Mouse (Mus musculus): ENCODE data around the gene Vmn1r179. TPM values are rescaled to one million over a fixed set of nuclear protein-coding genes. Genes with fewer than 3 reads are reported as not detected.
"Not testable (repeated sequence)": the region's sequence is repeated elsewhere in the genome, so short reads cannot be mapped to it uniquely, and the experiment has no call there.

Gene Vmn1r179
- not detected in 2 replicates for polyA plus RNA-seq (2015; fragmentation: Nextera tagmentation; extraction: Ambion mirVana)

DNA sequence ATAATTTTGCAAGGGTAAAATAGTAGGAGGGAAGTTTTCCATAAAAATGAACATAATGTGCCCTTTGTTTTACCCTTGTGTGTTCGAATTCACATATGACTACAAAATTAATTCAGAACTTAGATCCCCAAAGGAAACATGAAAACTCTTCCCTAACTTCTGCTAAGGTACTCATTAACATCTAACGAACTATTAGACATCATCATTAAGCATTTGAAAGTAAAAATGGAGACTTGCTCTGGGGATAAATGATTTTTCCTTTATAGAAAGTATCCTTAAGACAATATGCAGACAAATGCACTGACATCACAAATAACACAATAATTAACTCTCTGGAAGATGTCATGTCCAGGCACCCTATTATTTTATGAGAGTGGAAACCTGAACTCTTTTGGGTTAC, at the start of gene Vmn1r179:
Gene Vmn1r179, plus strand, starts transcription at position 301 of the 400 bp plus-strand sequence.
- no peaks in the 10 kb centered on the region for H3K27me3 ChIP-seq (ENCODE audit: control insufficient read depth, insufficient read depth, low read length)
- no peak for ATAC-seq (replicated peaks; ENCODE audit: extremely low read depth, insufficient read depth, low FRiP score)
- H3K4me3 ChIP-seq (ENCODE audit: low read length) = no peak within 1 kb of the TSS
- 35% methylated on average over 2 of the region's 2 CpGs for WGBS
- H3K27ac ChIP-seq (ENCODE audit: low read length) = no peak within 1 kb of the TSS
- no peaks in the 10 kb centered on the region for H3K4me1 ChIP-seq (ENCODE audit: control insufficient read depth, insufficient read depth, low read length)
- H3K4me2 ChIP-seq (ENCODE audit: low read depth, low read length) = no peak within 1 kb of the TSS
- H3K9ac ChIP-seq (ENCODE audit: low read length) = no peak within 1 kb of the TSS
- H3K9me3 ChIP-seq (replicated peaks; ENCODE audit: control insufficient read depth, low read length) = peaks cover 7% of the 10 kb centered on the region
- no peaks in the 10 kb centered on the region for H3K36me3 ChIP-seq (ENCODE audit: control insufficient read depth, insufficient read depth)

DNA sequence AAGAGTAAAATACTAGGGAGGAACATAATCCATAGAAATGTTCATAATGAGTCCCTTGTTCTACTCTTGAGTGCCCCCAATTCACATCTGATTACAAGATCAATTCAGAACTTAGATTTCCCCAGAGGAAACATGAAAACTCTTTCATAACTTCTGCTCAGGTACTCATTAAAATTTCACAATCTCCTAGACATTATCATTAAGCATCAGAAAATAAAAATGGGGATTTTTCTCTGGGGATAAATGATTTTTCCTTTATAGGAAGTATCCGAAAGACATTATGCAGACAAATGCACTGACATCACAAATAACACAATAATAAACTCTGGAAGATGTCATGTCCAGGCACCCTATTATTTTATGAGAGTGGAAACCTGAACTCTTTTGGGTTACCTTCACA, 35.1 kb upstream of the Vmn1r179 start, which contains the start of gene Vmn1r178:
Gene Vmn1r178, plus strand, starts transcription at position 301 of the 400 bp plus-strand sequence.
- Histone ChIP-seq H3K27ac (ENCODE audit: low read length) (no peak within 1 kb of the TSS), H3K4me3 (ENCODE audit: low read length) (no peak within 1 kb of the TSS), H3K4me1 (ENCODE audit: control insufficient read depth, insufficient read depth, low read length) (no peaks in the 10 kb centered on the region), H3K4me2 (ENCODE audit: low read depth, low read length) (no peak within 1 kb of the TSS), H3K27me3 (ENCODE audit: control insufficient read depth, insufficient read depth, low read length) (no peaks in the 10 kb centered on the region), H3K9ac (ENCODE audit: low read length) (no peak within 1 kb of the TSS), H3K9me3 (replicated peaks; ENCODE audit: control insufficient read depth, low read length) (peaks cover 16% of the 10 kb centered on the region), H3K36me3 (ENCODE audit: control insufficient read depth, insufficient read depth) (no peaks in the 10 kb centered on the region)
- WGBS = 63% methylated on average over 1 of the region's 1 CpGs
- ATAC-seq (replicated peaks; ENCODE audit: extremely low read depth, insufficient read depth, low FRiP score) = no peak

DNA sequence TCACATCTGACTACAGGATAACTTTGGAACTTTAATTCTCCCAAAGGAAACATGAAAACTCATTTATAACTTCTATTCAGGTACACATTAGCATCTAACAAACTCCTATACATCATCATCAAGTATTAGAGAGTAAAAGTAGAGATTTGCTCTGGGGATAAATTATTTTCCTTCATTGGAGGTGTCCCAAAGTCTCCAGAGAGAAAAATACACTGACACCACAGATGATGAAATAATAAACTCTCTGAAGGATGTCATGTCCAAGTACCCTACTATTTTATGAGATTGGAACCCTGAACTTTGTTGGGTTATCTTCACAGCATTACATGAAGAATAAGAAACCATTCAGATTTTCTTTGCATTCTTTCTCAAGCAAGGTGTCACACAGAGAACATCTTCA, 23.6 kb downstream of the Vmn1r179 start, which contains the start of gene Vmn1r180:
Gene Vmn1r180, plus strand, starts transcription at position 301 of the 400 bp plus-strand sequence.
- no peak within 1 kb of the TSS for H3K4me3 ChIP-seq (ENCODE audit: low read length)
- no peak for ATAC-seq (replicated peaks; ENCODE audit: extremely low read depth, insufficient read depth, low FRiP score)
- no peaks in the 10 kb centered on the region for H3K9me3 ChIP-seq (replicated peaks; ENCODE audit: control insufficient read depth, low read length)

DNA sequence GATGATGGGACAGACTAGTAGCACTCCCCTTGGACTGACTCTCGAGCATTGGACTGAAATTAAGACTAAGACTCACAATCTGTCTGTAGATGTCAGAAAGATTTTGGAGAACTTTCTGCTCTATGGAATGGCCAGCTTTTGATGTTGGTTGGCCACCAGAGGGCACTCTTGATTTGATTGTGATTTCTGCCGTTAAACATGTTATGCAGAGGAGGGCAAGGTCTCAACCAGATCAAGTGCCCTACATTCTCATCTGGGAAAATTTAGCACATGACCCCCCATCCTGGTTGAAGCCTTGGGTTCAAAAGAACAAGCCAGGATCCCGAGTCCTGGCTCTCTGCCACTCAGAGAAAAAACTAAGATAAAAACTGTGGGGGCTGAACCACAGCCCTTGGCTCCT, 41.3 kb downstream of the Vmn1r179 start:
- not testable (repeated sequence) for H3K9ac ChIP-seq (ENCODE audit: low read length); ATAC-seq (replicated peaks; ENCODE audit: extremely low read depth, insufficient read depth, low FRiP score); H3K36me3 ChIP-seq (ENCODE audit: control insufficient read depth, insufficient read depth); H3K27me3 ChIP-seq (ENCODE audit: control insufficient read depth, insufficient read depth, low read length); H3K4me1 ChIP-seq (ENCODE audit: control insufficient read depth, insufficient read depth, low read length); H3K4me2 ChIP-seq (ENCODE audit: low read depth, low read length); H3K4me3 ChIP-seq (ENCODE audit: low read length); H3K27ac ChIP-seq (ENCODE audit: low read length)
- 45% methylated on average over 3 of the region's 3 CpGs for whole genome bisulfite sequencing
- peaks cover 10% of the 10 kb centered on the region for H3K9me3 ChIP-seq (replicated peaks; ENCODE audit: control insufficient read depth, low read length)

More for the DNA sequence above, 23.6 kb downstream of the Vmn1r179 start, which contains the start of gene Vmn1r180:
- no peak within 1 kb of the TSS for H3K9ac ChIP-seq (ENCODE audit: low read length)
- no peak within 1 kb of the TSS for H3K27ac ChIP-seq (ENCODE audit: low read length)
- H3K36me3 ChIP-seq (ENCODE audit: control insufficient read depth, insufficient read depth) = no peaks in the 10 kb centered on the region
- no peaks in the 10 kb centered on the region for H3K27me3 ChIP-seq (ENCODE audit: control insufficient read depth, insufficient read depth, low read length)
- H3K4me1 ChIP-seq (ENCODE audit: control insufficient read depth, insufficient read depth, low read length) = no peaks in the 10 kb centered on the region
- no peak within 1 kb of the TSS for H3K4me2 ChIP-seq (ENCODE audit: low read depth, low read length)

DNA sequence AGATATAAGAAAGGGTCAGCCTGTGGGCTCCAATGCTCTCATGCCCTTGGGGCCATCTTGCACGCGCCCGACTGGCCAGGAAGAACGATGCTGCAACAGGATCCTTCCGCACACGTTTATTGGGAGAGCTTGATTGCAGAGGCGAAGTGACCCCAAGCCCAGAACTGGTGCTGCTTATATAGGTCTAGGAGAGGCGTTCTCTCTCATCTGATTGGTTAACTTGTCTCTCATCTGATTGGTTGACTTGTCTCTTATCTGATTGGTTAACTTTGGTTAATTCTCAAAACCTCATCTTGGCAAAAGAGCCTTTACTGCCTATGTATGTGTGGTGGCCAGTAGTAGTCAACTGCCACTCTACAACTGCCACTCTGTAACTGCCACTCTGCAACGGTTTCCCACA, 47.5 kb downstream of the Vmn1r179 start, which contains the start of gene Vmn1r181:
Gene Vmn1r181, plus strand, starts transcription at position 301 of the 400 bp plus-strand sequence.
- not testable (repeated sequence) for H3K4me2 ChIP-seq (ENCODE audit: low read depth, low read length); H3K27me3 ChIP-seq (ENCODE audit: control insufficient read depth, insufficient read depth, low read length); H3K9me3 ChIP-seq (replicated peaks; ENCODE audit: control insufficient read depth, low read length); H3K36me3 ChIP-seq (ENCODE audit: control insufficient read depth, insufficient read depth); ATAC-seq (replicated peaks; ENCODE audit: extremely low read depth, insufficient read depth, low FRiP score); H3K27ac ChIP-seq (ENCODE audit: low read length); H3K4me3 ChIP-seq (ENCODE audit: low read length); H3K9ac ChIP-seq (ENCODE audit: low read length); H3K4me1 ChIP-seq (ENCODE audit: control insufficient read depth, insufficient read depth, low read length)
- WGBS = 75% methylated on average over 9 of the region's 9 CpGs

Other genes starting within 250 kb of the Vmn1r179 start
- not detected in 2 replicates for gene Vmn1r173, start 226.3 kb upstream of the Vmn1r179 start, polyA plus RNA-seq (2015; fragmentation: Nextera tagmentation; extraction: Ambion mirVana)
- not detected in 2 replicates for gene Vmn1r174, start 174.7 kb upstream of the Vmn1r179 start, polyA plus RNA-seq (2015; fragmentation: Nextera tagmentation; extraction: Ambion mirVana)
- gene Vmn1r175, start 116.3 kb upstream of the Vmn1r179 start, polyA plus RNA-seq (2015; fragmentation: Nextera tagmentation; extraction: Ambion mirVana) = not detected in 2 replicates
- not detected in 2 replicates for gene Vmn1r176, start 89.6 kb upstream of the Vmn1r179 start, polyA plus RNA-seq (2015; fragmentation: Nextera tagmentation; extraction: Ambion mirVana)
- gene Vmn1r177, start 60.5 kb upstream of the Vmn1r179 start, polyA plus RNA-seq (2015; fragmentation: Nextera tagmentation; extraction: Ambion mirVana) = not detected in 2 replicates
- gene Vmn1r178, start 35.0 kb upstream of the Vmn1r179 start, polyA plus RNA-seq (2015; fragmentation: Nextera tagmentation; extraction: Ambion mirVana) = not detected in 2 replicates
- gene Vmn1r180, start 23.7 kb downstream of the Vmn1r179 start, polyA plus RNA-seq (2015; fragmentation: Nextera tagmentation; extraction: Ambion mirVana) = not detected in 2 replicates
- gene Vmn1r181, start 47.6 kb downstream of the Vmn1r179 start, polyA plus RNA-seq (2015; fragmentation: Nextera tagmentation; extraction: Ambion mirVana) = not detected in 2 replicates
- not detected in 2 replicates for gene V1rd19, start 74.7 kb downstream of the Vmn1r179 start, polyA plus RNA-seq (2015; fragmentation: Nextera tagmentation; extraction: Ambion mirVana)
- gene Vmn1r183, start 126.3 kb downstream of the Vmn1r179 start, polyA plus RNA-seq (2015; fragmentation: Nextera tagmentation; extraction: Ambion mirVana) = 0.01 TPM in 1 of 2 replicates, not detected in the other
- gene Zfp180, start 154.9 kb downstream of the Vmn1r179 start, polyA plus RNA-seq (2015; fragmentation: Nextera tagmentation; extraction: Ambion mirVana) = 13.2 and 14.1 TPM in 2 replicates
- gene Zfp112, start 185.3 kb downstream of the Vmn1r179 start, polyA plus RNA-seq (2015; fragmentation: Nextera tagmentation; extraction: Ambion mirVana) = 5.2 and 6.0 TPM in 2 replicates
- 8.7 and 9.4 TPM in 2 replicates for gene Zfp235, start 207.2 kb downstream of the Vmn1r179 start, polyA plus RNA-seq (2015; fragmentation: Nextera tagmentation; extraction: Ambion mirVana)
- 2.1 and 3.3 TPM in 2 replicates for gene Zfp114, start 248.1 kb downstream of the Vmn1r179 start, polyA plus RNA-seq (2015; fragmentation: Nextera tagmentation; extraction: Ambion mirVana)

All from heart, embryonic 16.5 days (tissue).